26 mouse cellular contexts compared by ENCODE assay signal in genomic region chr10:45233351-45233750, GRCm38 (mm10). TPM values are rescaled to one million over a fixed set of nuclear protein-coding genes. Genes with fewer than 3 reads are reported as not detected.
A peak's percentile ranks its signal among the peaks of the same experiment; 100 is the strongest.
DNase-seq lines count a peak whose midpoint lies in the region; TF ChIP-seq lines count a peak whose summit lies in the region.
"Had no signal": no experiment of that assay in that cellular context is flagged by ENCODE, and none has a peak within 500 bp of the region (broad histone marks: within the 10 kb centered on the region; RNA-seq: fewer than 3 reads in every experiment).

No protein-coding gene starts in this region.

- DNase-seq in gastrocnemius, adult 2 months, result peak; percentile 50
- DNase-seq in gastrocnemius, postnatal 36 days, result no peak
- no peak for DNase-seq in heart, embryonic 10.5 days (ENCODE audit: low spot score)
- DNase-seq in heart, postnatal 25 days (ENCODE audit: low spot score), result no peak
- peak; percentile 11 for DNase-seq in retina, embryonic 14.5 days (ENCODE audit: low spot score)
- peak; percentile 77 for DNase-seq in skeletal muscle tissue, adult 2 months (ENCODE audit: low read depth, low spot score)
- DNase-seq in lung, adult 2 months, result no peak
- DNase-seq: adrenal gland, adult 2 months; cerebellum, adult 11 months; cerebellum, adult 2 months; cerebellum, adult 9-11 months; cerebellum, postnatal 36 days; embryo, embryonic 11 days; forebrain, postnatal 0 days; gastrocnemius, postnatal 10 days; heart, postnatal 10 days; kidney, adult 2 months had no signal

- intact Hi-C loops in gastrocnemius, adult 2 months (cut with DNase I), result loop anchor here (5.0 kb wide), 1 partner anchor 39 kb away; no protein-coding TSS in a partner anchor
- intact Hi-C loops in gastrocnemius, postnatal 36 days (cut with DNase I), result no loop called here
- intact Hi-C loops in heart, postnatal 25 days (cut with DNase I), result no loop called here

- H3K9me3 ChIP-seq in heart, embryonic 10.5 days, result no peaks in the 10 kb centered on the region
- H3K9me3 ChIP-seq: embryonic facial prominence, embryonic 10.5 days; embryonic facial prominence, embryonic 13.5 days; forebrain, embryonic 13.5 days; hindbrain, embryonic 12.5 days; hindbrain, embryonic 15.5 days had no signal

- no peak overlapping the region for H3K4me3 ChIP-seq in gastrocnemius, adult 2 months
- H3K4me3 ChIP-seq in heart, embryonic 10.5 days, result no peak overlapping the region
- H3K4me3 ChIP-seq in lung, adult 2 months (replicated peaks; ENCODE audit: extremely low read depth, low read depth, low read length), result no peak overlapping the region
- H3K4me3 ChIP-seq: embryonic facial prominence, embryonic 10.5 days; embryonic facial prominence, embryonic 13.5 days; erythroblast, embryonic 14.5 days; forebrain, embryonic 13.5 days; hindbrain, embryonic 12.5 days; hindbrain, embryonic 15.5 days had no signal

- H3K36me3 ChIP-seq in heart, embryonic 10.5 days, result no peaks in the 10 kb centered on the region
- H3K36me3 ChIP-seq: embryonic facial prominence, embryonic 10.5 days; embryonic facial prominence, embryonic 13.5 days; hindbrain, embryonic 12.5 days; hindbrain, embryonic 15.5 days had no signal

- WGBS in heart, embryonic 10.5 days, result 84% methylated on average over 6 of the region's 6 CpGs
- WGBS in lung, adult 2 months, result 78% methylated on average over 6 of the region's 6 CpGs

- H3K27ac ChIP-seq in gastrocnemius, adult 2 months, result peak overlapping the region; percentile 21; the same call in 1 of the 2 replicates
- H3K27ac ChIP-seq in heart, embryonic 10.5 days, result 0 out of 2 replicates have a peak overlapping the region, but pooled peaks have one; percentile 8
- H3K27ac ChIP-seq: embryonic facial prominence, embryonic 10.5 days; embryonic facial prominence, embryonic 13.5 days; forebrain, embryonic 13.5 days; hindbrain, embryonic 12.5 days; hindbrain, embryonic 15.5 days had no signal

- TF ChIP-seq POLR2A in lung, adult 2 months (IDR thresholded peaks at IDR 0.05; ENCODE audit: borderline replicate concordance, extremely low read depth, low read depth, low read length), result no peak

- no peaks in the 10 kb centered on the region for H3K27me3 ChIP-seq in heart, embryonic 10.5 days (ENCODE audit: insufficient read depth, poor library complexity, severe bottlenecking)
- H3K27me3 ChIP-seq: embryonic facial prominence, embryonic 13.5 days; forebrain, embryonic 13.5 days; hindbrain, embryonic 12.5 days; hindbrain, embryonic 15.5 days had no signal

- peaks cover 37% of the 10 kb centered on the region for H3K4me1 ChIP-seq in heart, embryonic 10.5 days
- H3K4me1 ChIP-seq in lung, adult 2 months (ENCODE audit: control insufficient read depth, insufficient read depth, low read length), result peaks cover 5% of the 10 kb centered on the region; the same call in 1 of the 2 replicates
- H3K4me1 ChIP-seq: forebrain, embryonic 13.5 days had no signal

- no peak for TF ChIP-seq CTCF in gastrocnemius, adult 2 months (IDR thresholded peaks at IDR 0.05)
- TF ChIP-seq CTCF in lung, adult 2 months (IDR thresholded peaks at IDR 0.05; ENCODE audit: insufficient read depth, low read length), result no peak

RNA-seq across cellular contexts. Expression of gene Popdc3, which starts 55.5 kb away (rescaled TPM):
- 10 to 100 TPM; 48.9 to 54.2 TPM for total RNA-seq in gastrocnemius, adult 2 months (2021)
- 10 to 100 TPM; 39.0 to 40.1 TPM for total RNA-seq in gastrocnemius, postnatal 36 days (2021)
- polyA plus RNA-seq in heart, embryonic 10.5 days (2016; fragmentation: Nextera tagmentation; extraction: Ambion mirVana), result 11.0 and 15.9 TPM in 2 replicates
- total RNA-seq in heart, postnatal 25 days (2021), result 10 to 100 TPM; 25.3 to 26.7 TPM
- polyA plus RNA-seq in lung, adult 2 months (2012; rRNA removed), result 4.0 and 8.8 TPM in 2 replicates
- total RNA-seq: hematopoietic stem cell, adult 5-6 weeks; MEL had no signal
- polyA plus RNA-seq: CD4-positive, CD25-positive, alpha-beta regulatory T cell, adult 4 months; erythroblast, embryonic 14.5 days had no signal

Comparison
In these comparisons a context has a peak if more than half of its experiments do, and no peak if none do; other contexts are left out.
1. DNase-seq: peak in gastrocnemius, adult 2 months (single experiment), retina, embryonic 14.5 days (single experiment) and skeletal muscle tissue, adult 2 months (single experiment); none in gastrocnemius, postnatal 36 days (0 of 2), heart, embryonic 10.5 days (single experiment), heart, postnatal 25 days (single experiment) and lung, adult 2 months (single experiment).